Mouse (Mus musculus) bone marrow, adult 2 months (tissue): ENCODE measurements around the gene Foxo1.

Experiments used
- CTCF ChIP-seq: fragments of 200-500 bp; IDR thresholded peaks from 2 replicates; pipeline ENCODE4 v1.5.1; 2011; ENCODE audit warnings: low read length, control low read depth; ENCODE audit not compliant: control insufficient read depth, insufficient read depth
- POLR2A ChIP-seq: fragments of 200-500 bp; IDR thresholded peaks from 2 replicates; pipeline ENCODE4 v1.6.1; 2011; ENCODE audit warnings: low read depth, mild to moderate bottlenecking, control low read depth, low read length, borderline replicate concordance; ENCODE audit not compliant: control insufficient read depth

GRCm38 (mm10) chr3:52331709-52332108 lies 63.6 kb downstream of the Foxo1 start:
- TF ChIP-seq POLR2A (no peak), CTCF (no peak)
